Mouse (Mus musculus) T-helper 17 cell (primary cell): ENCODE data around the gene Tmbim6.

ENCODE experiments used
- in situ Hi-C, 2 experiments: fragments of 300-600 bp; cut with MboI, MseI; formaldehyde crosslinking; loops; 1 replicate in 1 of 2; 2 replicates in 1 of 2; pipeline ENCODE4 v1.15.1; 2025; ENCODE audit warnings: high pct_unique_total_duplicates in 2 of 2

The Tmbim6 gene

GRCm38 (mm10) chr15:99449131-99449750, 56.6 kb downstream of the Tmbim6 start:
- in situ Hi-C loops, result no loop called here

GRCm38 (mm10) chr15:99449751-99450280, 57.1 kb downstream of the Tmbim6 start:
- in situ Hi-C loops, result no loop called here

GRCm38 (mm10) chr15:99453153-99453900, 60.6 kb downstream of the Tmbim6 start:
- in situ Hi-C loops, result no loop called here

- in situ Hi-C loops, result no loop called here
Measured at GRCm38 (mm10) chr15:99454585-99455279, 62.0 kb downstream of the Tmbim6 start.

GRCm38 (mm10) chr15:99455415-99455814, 62.7 kb downstream of the Tmbim6 start:
- in situ Hi-C loops, result no loop called here

GRCm38 (mm10) chr15:99456338-99456962, 63.8 kb downstream of the Tmbim6 start:
- in situ Hi-C loops, result no loop called here

GRCm38 (mm10) chr15:99456963-99457605, 64.4 kb downstream of the Tmbim6 start:
- in situ Hi-C loops, result no loop called here

- in situ Hi-C loops, result no loop called here
Measured at GRCm38 (mm10) chr15:99457606-99458401, 65.1 kb downstream of the Tmbim6 start, which contains the start of gene Nckap5l. Gene Nckap5l, minus strand, starts transcription at chr15:99457748.
